Mouse (Mus musculus) forebrain, embryonic 14.5 days (tissue): Measurements from ENCODE around the gene Cspg4. TPM values are rescaled to one million over a fixed set of nuclear protein-coding genes. Genes with fewer than 3 reads are reported as not detected.

Source experiments
- ATAC-seq: fragments of 200-750 bp; cut with Nextera tagmentation; 2 replicates; pipeline ENCODE4 v1.8.0; 2017; ENCODE audit warnings: mild to moderate bottlenecking, moderate library complexity
- DNase-seq: peaks from one replicate; pipeline ENCODE4 v3.0.0-alpha.2; 2015; ENCODE audit warnings: low spot score
- H3K27ac ChIP-seq: fragments of 300-500 bp; sonication (generic); 2 replicates; pipeline ENCODE4 v1.5.1; 2014; ENCODE audit warnings: low read depth, mild to moderate bottlenecking, control low read depth, low read length, moderate library complexity
- H3K27me3 ChIP-seq: fragments of 300-500 bp; sonication (generic); replicated peaks from 2 replicates; pipeline ENCODE4 v1.6.1; 2014; ENCODE audit warnings: low read length, control low read depth, mixed read lengths; ENCODE audit not compliant: control insufficient read depth, insufficient read depth
- H3K36me3 ChIP-seq: fragments of 300-500 bp; sonication (generic); 2 replicates; pipeline ENCODE4 v1.6.1; 2014; ENCODE audit warnings: low read length, control low read depth; ENCODE audit not compliant: control insufficient read depth, insufficient read depth
- H3K4me1 ChIP-seq: fragments of 300-500 bp; sonication (generic); 2 replicates; pipeline ENCODE4 v1.6.1; 2014; ENCODE audit warnings: antibody characterized with exemption, low read length, control low read depth; ENCODE audit not compliant: control insufficient read depth, insufficient read depth
- H3K4me2 ChIP-seq: fragments of 300-500 bp; sonication (generic); 2 replicates; pipeline ENCODE4 v1.6.1; 2014; ENCODE audit warnings: mild to moderate bottlenecking, control low read depth, low read length
- H3K4me3 ChIP-seq: fragments of 300-500 bp; sonication (generic); 2 replicates; pipeline ENCODE4 v1.5.1; 2014; ENCODE audit warnings: low read depth, low read length, control low read depth
- H3K9ac ChIP-seq: fragments of 300-500 bp; sonication (generic); 2 replicates; pipeline ENCODE4 v1.6.1; 2014; ENCODE audit warnings: mild to moderate bottlenecking, low read length, control low read depth, moderate library complexity
- H3K9me3 ChIP-seq: fragments of 300-500 bp; sonication (generic); replicated peaks from 2 replicates; pipeline ENCODE4 v1.6.1; 2016; ENCODE audit warnings: low read length, control low read depth, mixed read lengths; ENCODE audit not compliant: control insufficient read depth
- WGBS: fragments of 180-500 bp; shearing (Covaris S2); extraction: QIAGEN DNeasy Blood & Tissue Kit; methylation state at CpG from one replicate; pipeline ENCODE4 v1.1.7; 2014; 5-methylcytosine and 5-hydroxymethylcytosine counted together
- polyA plus RNA-seq: library from polyadenylated mRNA; unstranded; fragments of >200 nt; fragmentation: Nextera tagmentation; extraction: Ambion mirVana; gene quantifications from 2 replicates; pipeline ENCODE4 v1.2.1, GENCODE M21; 2014

Gene Cspg4
- polyA plus RNA-seq, 1 experiment from 2014 or later = 3.0 TPM

DNA sequence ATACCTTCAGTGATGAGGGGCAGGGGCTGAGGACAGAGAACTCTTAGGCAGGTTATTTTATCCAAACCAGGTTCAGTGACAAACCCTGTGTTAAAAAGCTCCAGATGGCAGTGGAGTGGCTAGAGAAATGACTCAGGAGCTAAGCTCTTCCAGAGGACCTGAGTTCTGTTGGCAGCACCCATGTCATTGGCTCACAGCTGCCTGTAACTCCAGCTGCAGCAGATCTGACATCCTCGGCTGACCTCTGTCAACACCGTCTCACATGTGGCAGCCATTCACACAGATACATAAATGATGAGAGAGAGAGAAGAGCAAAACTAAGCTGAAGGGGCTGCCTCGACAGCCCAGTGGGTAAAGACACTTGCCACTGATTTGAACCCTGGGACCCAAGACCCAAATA, 7.4 kb upstream of the Cspg4 start:
- Histone ChIP-seq H3K4me2 (no peak overlapping the region), H3K9ac (no peak overlapping the region), H3K27me3 (no peaks in the 10 kb centered on the region), H3K27ac (no peak overlapping the region), H3K4me3 (no peak overlapping the region), H3K4me1 (no peaks in the 10 kb centered on the region), H3K36me3 (no peaks in the 10 kb centered on the region), H3K9me3 (no peaks in the 10 kb centered on the region)
- 76% methylated on average over 3 of the region's 3 CpGs for WGBS
- ATAC-seq = no peak
- DNase-seq = no peak

DNA sequence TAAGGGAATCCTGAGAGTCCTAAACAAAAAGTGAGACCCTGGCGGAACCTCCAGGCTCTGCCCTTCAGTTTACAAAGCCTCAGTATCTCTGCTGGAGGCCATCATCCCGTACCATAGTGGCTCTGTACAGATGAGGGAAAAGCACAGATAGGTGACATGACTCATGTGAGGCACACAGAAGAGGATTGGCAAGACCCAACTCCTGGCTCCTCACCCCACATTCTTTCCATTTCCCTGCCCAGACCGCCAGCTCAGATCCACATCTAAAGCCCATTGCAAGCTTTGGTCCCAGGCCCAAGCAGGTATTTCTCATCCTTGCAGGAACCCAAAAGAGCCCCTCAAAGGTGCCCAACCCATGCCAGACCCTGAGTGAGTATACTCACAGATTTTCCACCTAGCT, 4.8 kb upstream of the Cspg4 start:
- Histone ChIP-seq H3K4me2 (no peak overlapping the region), H3K4me3 (no peak overlapping the region), H3K27ac (no peak overlapping the region), H3K36me3 (no peaks in the 10 kb centered on the region), H3K9me3 (no peaks in the 10 kb centered on the region), H3K27me3 (0 out of 2 replicates have a peak, but pooled peaks cover 3% of the 10 kb centered on the region), H3K9ac (no peak overlapping the region), H3K4me1 (no peaks in the 10 kb centered on the region)
- no peak for DNase-seq
- ATAC-seq = no peak
- 74% methylated on average over 3 of the region's 3 CpGs for WGBS

DNA sequence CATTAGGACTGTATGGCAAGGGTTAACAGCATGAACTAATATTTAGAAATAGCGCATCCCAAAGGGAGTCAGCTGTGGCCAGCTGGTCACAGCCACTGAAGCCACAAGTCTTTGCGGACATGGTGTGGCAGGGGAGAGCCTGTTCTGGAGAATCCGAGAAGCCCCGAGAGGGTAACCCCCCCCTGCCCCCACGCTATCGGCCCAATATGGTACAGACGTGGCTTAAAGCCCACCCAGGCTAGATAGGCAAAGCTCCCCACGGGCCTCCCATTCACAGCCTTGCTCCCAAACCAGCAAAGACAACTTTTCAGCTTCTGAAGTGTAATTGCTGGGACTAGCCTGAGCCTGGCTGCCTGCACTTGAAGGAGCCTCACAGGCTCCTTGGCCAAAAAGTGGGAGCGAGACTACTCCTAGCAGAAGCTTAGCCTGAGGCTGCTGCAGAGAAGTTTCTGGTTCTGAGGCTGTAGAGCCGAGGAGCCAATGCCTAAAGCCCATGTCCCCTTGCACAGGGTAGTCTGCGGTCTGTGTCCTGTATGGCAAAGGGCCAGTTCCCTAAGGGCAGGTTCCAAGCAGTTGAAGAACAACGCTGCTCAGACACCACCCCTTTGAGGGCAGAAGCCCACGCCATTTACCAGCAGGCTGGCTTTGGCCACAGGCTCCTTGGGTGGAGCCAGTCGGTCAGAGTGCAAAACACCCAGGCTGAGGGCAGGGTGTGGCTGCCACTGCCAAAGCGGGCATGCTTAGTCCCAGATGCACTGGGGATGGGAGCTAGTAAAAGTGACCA, 4.2 kb upstream of the Cspg4 start:
- Histone ChIP-seq H3K36me3 (no peaks in the 10 kb centered on the region), H3K9me3 (no peaks in the 10 kb centered on the region), H3K4me3 (no peak overlapping the region), H3K27me3 (0 out of 2 replicates have a peak, but pooled peaks cover 3% of the 10 kb centered on the region), H3K4me2 (no peak overlapping the region), H3K27ac (no peak overlapping the region), H3K4me1 (no peaks in the 10 kb centered on the region), H3K9ac (no peak overlapping the region)
- WGBS = 74% methylated on average over 15 of the region's 15 CpGs
- DNase-seq (no peak), ATAC-seq (no peak)

DNA sequence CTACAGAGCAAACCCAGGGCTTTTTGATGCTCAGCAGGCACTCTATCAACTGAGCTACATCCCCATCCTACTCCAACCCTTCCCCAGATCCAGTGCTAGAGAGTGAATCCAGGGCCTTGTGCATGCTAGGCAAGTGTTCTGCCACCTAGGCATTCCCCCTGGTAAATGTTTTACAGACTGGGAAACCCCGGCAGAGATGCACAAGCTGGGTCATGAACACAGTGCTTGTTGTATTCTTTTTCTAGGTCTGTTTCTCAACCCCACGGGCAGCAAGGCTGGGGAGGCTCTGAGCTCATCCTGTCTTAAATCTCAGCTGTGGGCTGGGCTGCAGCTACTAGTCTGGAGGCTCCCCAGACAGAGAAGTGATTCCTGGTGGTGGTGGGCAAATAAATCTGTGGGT, 2.0 kb upstream of the Cspg4 start:
- no peaks in the 10 kb centered on the region for H3K36me3 ChIP-seq
- no peak overlapping the region for H3K4me2 ChIP-seq
- no peak for DNase-seq
- peaks cover 2% of the 10 kb centered on the region; the same call in 1 of the 2 replicates for H3K4me1 ChIP-seq
- H3K27ac ChIP-seq = no peak overlapping the region
- no peak for ATAC-seq
- H3K9me3 ChIP-seq = no peaks in the 10 kb centered on the region
- no peak overlapping the region for H3K4me3 ChIP-seq
- no peak overlapping the region for H3K9ac ChIP-seq
- 76% methylated on average over 2 of the region's 2 CpGs for WGBS
- H3K27me3 ChIP-seq = 0 out of 2 replicates have a peak, but pooled peaks cover 3% of the 10 kb centered on the region

DNA sequence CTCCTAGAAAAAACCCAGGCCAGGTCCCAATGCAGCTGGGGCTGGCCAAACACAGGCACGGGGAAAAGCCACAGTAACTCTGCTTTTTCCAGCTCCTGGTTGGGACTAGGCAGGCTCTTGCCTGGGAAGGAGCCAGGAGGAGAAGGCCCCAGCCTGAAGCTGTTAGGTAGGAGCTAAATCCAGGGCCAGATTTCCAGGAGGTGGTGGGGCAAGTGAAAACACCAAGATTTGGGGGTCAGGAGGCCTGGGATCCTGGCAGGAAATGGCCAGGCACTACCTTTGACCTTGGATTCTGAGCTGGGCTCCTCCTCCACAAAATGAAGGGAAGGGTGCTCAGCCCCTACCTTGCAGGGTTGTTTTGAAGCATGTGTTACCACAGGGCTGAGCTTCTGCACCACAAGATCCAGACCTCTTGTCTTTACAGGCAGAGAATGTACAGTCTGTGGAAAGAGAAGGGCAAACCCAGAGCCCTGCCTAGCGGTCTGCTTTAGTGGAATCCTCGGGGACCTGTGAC, 560 bp upstream of the Cspg4 start, which contains the start of gene Odf3l1:
Odf3l1 (minus strand) TSS at position 464 of the 514 bp plus-strand sequence.
- Histone ChIP-seq H3K9ac (0 out of 2 replicates have a peak within 1 kb of the TSS, but pooled peaks have one; percentile 8), H3K4me3 (peak within 1 kb of the TSS; percentile 21), H3K4me2 (peak within 1 kb of the TSS; percentile 47), H3K36me3 (no peaks in the 10 kb centered on the region), H3K9me3 (no peaks in the 10 kb centered on the region), H3K27me3 (0 out of 2 replicates have a peak, but pooled peaks cover 3% of the 10 kb centered on the region), H3K27ac (no peak within 1 kb of the TSS), H3K4me1 (peaks cover 12% of the 10 kb centered on the region)
- WGBS = 18% methylated on average over 3 of the region's 3 CpGs
- DNase-seq = no peak
- ATAC-seq = no peak

DNA sequence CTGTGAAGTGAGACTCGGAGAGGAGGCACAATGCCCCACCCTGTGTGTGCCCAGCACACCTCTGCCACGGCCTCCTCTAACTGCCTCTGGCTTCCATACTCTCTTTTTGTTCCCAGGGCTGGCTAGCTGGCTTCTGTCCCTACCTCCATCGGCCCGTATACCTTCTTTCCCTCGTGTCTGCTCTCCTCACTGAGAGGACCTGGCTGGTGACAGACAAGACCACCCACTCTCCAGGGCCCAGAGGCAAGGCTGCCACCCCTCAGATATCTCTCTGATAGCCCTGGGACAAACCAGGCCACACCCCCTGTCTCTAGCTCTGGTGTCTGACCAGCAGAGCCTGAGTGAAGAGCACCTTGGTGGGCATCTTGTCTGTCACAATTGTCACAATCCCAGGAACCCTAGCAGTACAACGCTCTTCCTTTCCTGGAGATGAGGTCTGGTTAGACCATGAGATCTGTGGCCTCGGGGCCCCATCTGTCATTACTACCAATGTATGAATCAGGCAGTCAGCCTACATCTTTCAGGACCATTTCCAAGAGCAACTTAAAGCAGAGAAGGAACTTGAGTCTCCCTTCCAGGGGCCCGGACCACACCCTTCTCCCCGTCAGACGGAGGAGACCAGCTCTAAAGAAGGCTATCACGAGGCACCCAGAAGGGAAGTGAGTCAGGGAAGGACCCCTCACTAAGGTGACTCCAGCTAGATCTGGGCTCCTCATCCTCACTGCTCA, 1.0 kb downstream of the Cspg4 start:
- no peaks in the 10 kb centered on the region for H3K36me3 ChIP-seq
- DNase-seq (no peak), ATAC-seq (no peak)
- H3K27ac ChIP-seq = no peak overlapping the region
- no peak overlapping the region for H3K4me2 ChIP-seq
- 0 out of 2 replicates have a peak, but pooled peaks cover 3% of the 10 kb centered on the region for H3K27me3 ChIP-seq
- no peaks in the 10 kb centered on the region for H3K9me3 ChIP-seq
- 80% methylated on average over 11 of the region's 11 CpGs for WGBS
- H3K4me1 ChIP-seq = peaks cover 12% of the 10 kb centered on the region
- no peak overlapping the region for H3K4me3 ChIP-seq
- no peak overlapping the region for H3K9ac ChIP-seq

DNA sequence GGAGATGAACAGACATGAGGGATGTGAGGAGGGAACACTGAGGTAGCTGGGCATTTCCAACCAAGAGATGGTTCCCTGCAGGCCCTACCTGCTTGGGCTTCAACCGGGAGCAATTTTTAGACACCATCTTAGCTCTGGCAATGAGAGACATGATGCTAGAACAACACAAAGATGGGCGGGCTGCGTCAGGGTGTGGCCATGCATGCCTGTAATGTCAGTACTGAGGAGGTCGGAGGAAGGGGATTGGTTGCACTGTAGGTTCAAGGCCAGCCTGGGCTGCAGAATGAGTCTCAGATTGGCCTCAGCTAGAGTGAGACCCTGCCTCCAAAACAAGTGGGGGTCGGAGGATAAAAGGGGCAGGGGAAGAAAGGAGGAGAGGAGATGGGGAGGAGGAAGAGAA, 1.6 kb downstream of the Cspg4 start:
- no peak overlapping the region for H3K4me3 ChIP-seq
- WGBS = 85% methylated on average over 5 of the region's 5 CpGs
- no peak for DNase-seq
- no peaks in the 10 kb centered on the region for H3K9me3 ChIP-seq
- no peak overlapping the region for H3K9ac ChIP-seq
- no peak overlapping the region for H3K27ac ChIP-seq
- H3K27me3 ChIP-seq = 0 out of 2 replicates have a peak, but pooled peaks cover 3% of the 10 kb centered on the region
- no peak for ATAC-seq
- H3K4me1 ChIP-seq = peaks cover 12% of the 10 kb centered on the region
- no peaks in the 10 kb centered on the region for H3K36me3 ChIP-seq
- no peak overlapping the region for H3K4me2 ChIP-seq

DNA sequence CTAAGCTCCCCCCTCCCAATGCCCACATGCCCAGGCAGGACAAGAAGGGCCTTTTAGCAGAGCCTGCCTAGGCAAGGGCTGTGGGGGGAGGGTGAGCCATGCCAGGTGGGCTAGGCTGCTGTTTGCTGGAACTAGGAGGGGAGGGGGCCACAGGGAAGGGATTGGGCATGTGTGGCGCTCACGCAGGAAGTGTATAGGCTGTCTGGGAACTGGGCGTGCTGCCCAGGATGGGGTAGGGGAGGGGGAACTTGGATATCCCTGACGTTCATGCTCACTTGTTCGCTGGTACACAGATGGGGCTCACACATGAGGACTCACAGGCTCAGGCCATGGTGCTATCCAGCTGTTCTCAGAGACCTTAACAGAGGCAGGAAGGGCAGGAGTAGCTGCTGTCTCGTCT, 3.5 kb downstream of the Cspg4 start:
- Histone ChIP-seq H3K27ac (peak overlapping the region; percentile 52), H3K36me3 (no peaks in the 10 kb centered on the region), H3K9ac (no peak overlapping the region), H3K4me3 (no peak overlapping the region), H3K9me3 (no peaks in the 10 kb centered on the region), H3K4me1 (peaks cover 12% of the 10 kb centered on the region), H3K4me2 (peak overlapping the region; percentile 18; the same call in 1 of the 2 replicates), H3K27me3 (0 out of 2 replicates have a peak, but pooled peaks cover 3% of the 10 kb centered on the region)
- ATAC-seq (peak; percentile 97), DNase-seq (peak; percentile 95)
- 20% methylated on average over 6 of the region's 6 CpGs for WGBS
